Comparison of ENCODE assay signal across 8 mouse cellular contexts in the genomic region with DNA sequence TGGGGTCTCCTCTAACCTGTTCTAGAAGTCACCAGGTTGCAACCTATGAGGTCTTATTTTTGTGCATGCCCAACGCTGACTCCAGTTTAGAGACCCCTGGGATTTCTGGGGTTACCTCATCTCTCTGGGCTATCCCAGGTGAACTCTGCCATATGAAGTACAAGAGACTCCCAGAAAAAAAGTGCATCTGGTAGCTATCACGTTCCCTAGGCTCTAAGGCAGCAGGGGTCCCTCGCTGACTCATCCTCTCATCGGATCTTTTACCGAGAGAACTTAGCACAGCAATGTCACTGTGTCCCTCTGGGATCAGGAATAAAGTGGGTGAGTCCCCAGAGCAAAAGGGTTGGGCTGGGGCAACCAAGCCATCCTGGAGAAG. TPM values are rescaled to one million over a fixed set of nuclear protein-coding genes. Genes with fewer than 3 reads are reported as not detected.
DNase-seq lines count a peak whose midpoint lies in the region; ATAC-seq and TF ChIP-seq lines count a peak whose summit lies in the region.

No protein-coding gene starts in this region.

- DNase-seq in heart, postnatal 10 days, result no peak
- peak; percentile 22 for DNase-seq in forebrain, embryonic 14.5 days (ENCODE audit: low spot score)
- DNase-seq in adipocyte (ENCODE audit: low spot score), result no peak
- DNase-seq in gastrocnemius, postnatal 10 days, result no peak
- DNase-seq in yolk sac, embryonic 10.5 days (ENCODE audit: low spot score), result no peak

- TF ChIP-seq CTCF in E14TG2a.4 (conservative IDR thresholded peaks at IDR 0.05; ENCODE audit: low read length), result no peak

- intact Hi-C loops in heart, postnatal 10 days (cut with DNase I), result loop anchor here (10.0 kb wide), 1 partner anchor 170 kb away; no protein-coding TSS in a partner anchor

- no peaks in the 10 kb centered on the region for H3K36me3 ChIP-seq in heart, embryonic 13.5 days
- no peaks in the 10 kb centered on the region for H3K36me3 ChIP-seq in E14TG2a.4 (ENCODE audit: insufficient read depth, low read length)
- H3K36me3 ChIP-seq in forebrain, embryonic 14.5 days (ENCODE audit: control insufficient read depth, insufficient read depth, low read length), result no peaks in the 10 kb centered on the region
- no peaks in the 10 kb centered on the region for H3K36me3 ChIP-seq in liver, embryonic 15.5 days (replicated peaks)

- H3K9ac ChIP-seq in heart, embryonic 13.5 days, result peak overlapping the region; percentile 90
- H3K9ac ChIP-seq in forebrain, embryonic 14.5 days (ENCODE audit: low read length), result peak overlapping the region; percentile 70
- H3K9ac ChIP-seq in liver, embryonic 15.5 days, result no peak overlapping the region

- peak overlapping the region; percentile 80 for H3K4me3 ChIP-seq in heart, embryonic 13.5 days
- peak overlapping the region; percentile 93 for H3K4me3 ChIP-seq in E14TG2a.4 (replicated peaks; ENCODE audit: low read length)
- H3K4me3 ChIP-seq in forebrain, embryonic 14.5 days (ENCODE audit: low read depth, low read length), result peak overlapping the region; percentile 72
- peak overlapping the region; percentile 65 for H3K4me3 ChIP-seq in liver, embryonic 15.5 days (replicated peaks)

- H3K4me2 ChIP-seq in heart, embryonic 13.5 days, result peak overlapping the region; percentile 74
- peak overlapping the region; percentile 83 for H3K4me2 ChIP-seq in forebrain, embryonic 14.5 days (ENCODE audit: low read length)
- peak overlapping the region; percentile 89 for H3K4me2 ChIP-seq in liver, embryonic 15.5 days

- no peak for ATAC-seq in heart, embryonic 13.5 days (ENCODE audit: extremely low read depth, insufficient number of reproducible peaks, low FRiP score, low TSS enrichment)
- ATAC-seq in forebrain, embryonic 14.5 days, result no peak
- ATAC-seq in liver, embryonic 15.5 days (ENCODE audit: insufficient read depth), result no peak

- H3K27me3 ChIP-seq in heart, embryonic 13.5 days (replicated peaks), result 0 out of 2 replicates have a peak, but pooled peaks cover 3% of the 10 kb centered on the region
- H3K27me3 ChIP-seq in E14TG2a.4 (ENCODE audit: insufficient read depth, low read length), result peaks cover 59% of the 10 kb centered on the region
- H3K27me3 ChIP-seq in forebrain, embryonic 14.5 days (replicated peaks; ENCODE audit: control insufficient read depth, insufficient read depth, low read length), result no peaks in the 10 kb centered on the region
- peaks cover 17% of the 10 kb centered on the region; the same call in 1 of the 2 replicates for H3K27me3 ChIP-seq in liver, embryonic 15.5 days

- peak overlapping the region; percentile 89 for H3K27ac ChIP-seq in heart, embryonic 13.5 days (replicated peaks)
- no peak overlapping the region for H3K27ac ChIP-seq in forebrain, embryonic 14.5 days (ENCODE audit: low read depth, low read length)
- H3K27ac ChIP-seq in liver, embryonic 15.5 days (replicated peaks), result no peak overlapping the region

- H3K9me3 ChIP-seq in heart, embryonic 13.5 days, result no peaks in the 10 kb centered on the region
- no peaks in the 10 kb centered on the region for H3K9me3 ChIP-seq in E14TG2a.4 (ENCODE audit: low read length)
- H3K9me3 ChIP-seq in forebrain, embryonic 14.5 days (replicated peaks; ENCODE audit: control insufficient read depth, low read length), result no peaks in the 10 kb centered on the region
- H3K9me3 ChIP-seq in liver, embryonic 15.5 days (replicated peaks), result no peaks in the 10 kb centered on the region

- H3K4me1 ChIP-seq in heart, embryonic 13.5 days, result peaks cover 57% of the 10 kb centered on the region
- peaks cover 39% of the 10 kb centered on the region for H3K4me1 ChIP-seq in E14TG2a.4 (replicated peaks; ENCODE audit: low read depth, low read length)
- peaks cover 27% of the 10 kb centered on the region for H3K4me1 ChIP-seq in forebrain, embryonic 14.5 days (ENCODE audit: control insufficient read depth, insufficient read depth, low read length)
- peaks cover 31% of the 10 kb centered on the region for H3K4me1 ChIP-seq in liver, embryonic 15.5 days (replicated peaks)

- 6% methylated on average over 5 of the region's 5 CpGs for WGBS in heart, embryonic 13.5 days
- 15% methylated on average over 5 of the region's 5 CpGs for WGBS in forebrain, embryonic 14.5 days
- 11% methylated on average over 5 of the region's 5 CpGs for WGBS in liver, embryonic 15.5 days (ENCODE audit: insufficient replicate concordance)

RNA-seq across cellular contexts. Expression of a gene that starts 0.7 kb away (rescaled TPM):
- polyA plus RNA-seq in heart, embryonic 13.5 days (2015; fragmentation: Nextera tagmentation; extraction: Ambion mirVana), result 89.0 and 91.2 TPM in 2 replicates
- 100 to 1,000 TPM; 112 to 117 TPM for total RNA-seq in heart, postnatal 10 days (2021)
- 20.8 and 23.8 TPM in 2 replicates for polyA plus RNA-seq in forebrain, embryonic 14.5 days (2014; fragmentation: Nextera tagmentation; extraction: Ambion mirVana)
- 15.0 and 16.7 TPM in 2 replicates for polyA plus RNA-seq in liver, embryonic 15.5 days (2015; fragmentation: Nextera tagmentation; extraction: Ambion mirVana)
- total RNA-seq in gastrocnemius, postnatal 10 days (2021), result 10 to 100 TPM; 49.9 to 62.0 TPM

RNA-seq across cellular contexts. Expression of a gene that starts 27.8 kb away (rescaled TPM):
- polyA plus RNA-seq in heart, embryonic 13.5 days (2015; fragmentation: Nextera tagmentation; extraction: Ambion mirVana), result 61.2 and 65.2 TPM in 2 replicates
- 10 to 100 TPM; 45.2 to 88.0 TPM for total RNA-seq in heart, postnatal 10 days (2021)
- polyA plus RNA-seq in forebrain, embryonic 14.5 days (2014; fragmentation: Nextera tagmentation; extraction: Ambion mirVana), result 26.3 and 30.0 TPM in 2 replicates
- polyA plus RNA-seq in liver, embryonic 15.5 days (2015; fragmentation: Nextera tagmentation; extraction: Ambion mirVana), result 48.7 and 57.1 TPM in 2 replicates
- 10 to 100 TPM; 15.0 to 16.2 TPM for total RNA-seq in gastrocnemius, postnatal 10 days (2021)

RNA-seq across cellular contexts. Expression of a gene that starts 33.4 kb away (rescaled TPM):
- 1.2 and 1.9 TPM in 2 replicates for polyA plus RNA-seq in heart, embryonic 13.5 days (2015; fragmentation: Nextera tagmentation; extraction: Ambion mirVana)
- 1 to 10 TPM in 1 of 2 experiments, under 1 TPM in 1; 0.62 to 1.1 TPM for total RNA-seq in heart, postnatal 10 days (2021)
- 0.82 and 1.4 TPM in 2 replicates for polyA plus RNA-seq in forebrain, embryonic 14.5 days (2014; fragmentation: Nextera tagmentation; extraction: Ambion mirVana)
- polyA plus RNA-seq in liver, embryonic 15.5 days (2015; fragmentation: Nextera tagmentation; extraction: Ambion mirVana), result 1.6 TPM in 2 replicates
- total RNA-seq in gastrocnemius, postnatal 10 days (2021), result 1 to 10 TPM in 1 of 2 experiments, under 1 TPM in 1; 0.47 to 1.0 TPM
